Mouse (Mus musculus) cerebellum, adult 2 months (tissue): ENCODE results near the gene Hoxa1. TPM values are rescaled to one million over a fixed set of nuclear protein-coding genes. Genes with fewer than 3 reads are reported as not detected.

Experiments
- DNase-seq, 2 experiments: peaks; one replicate each; pipeline ENCODE4 v3.0.0; 2021
- H3K27ac ChIP-seq: fragments of 200-500 bp; 2 replicates; pipeline ENCODE4 v1.5.1; 2012; ENCODE audit warnings: low read length, control low read depth, inconsistent platforms; ENCODE audit not compliant: insufficient read depth
- H3K27me3 ChIP-seq: fragments of 200-500 bp; 2 replicates; pipeline ENCODE4 v1.6.1; 2012; ENCODE audit warnings: inconsistent platforms, mild to moderate bottlenecking, low read length, moderate library complexity; ENCODE audit not compliant: control insufficient read depth, insufficient read depth
- H3K4me1 ChIP-seq: fragments of 200-500 bp; 2 replicates; pipeline ENCODE4 v1.6.1; 2011; ENCODE audit warnings: low read length; ENCODE audit not compliant: control insufficient read depth, insufficient read depth
- H3K4me3 ChIP-seq: fragments of 200-500 bp; replicated peaks from 2 replicates; pipeline ENCODE3; 2011; ENCODE audit warnings: mild to moderate bottlenecking, low read depth, low read length, control low read depth; ENCODE audit not compliant: insufficient read depth
- CTCF ChIP-seq: fragments of 200-500 bp; IDR thresholded peaks from 2 replicates; pipeline ENCODE4 v1.5.1; 2011; ENCODE audit warnings: low read depth, mild to moderate bottlenecking, control low read depth, low read length, moderate library complexity, borderline replicate concordance; ENCODE audit not compliant: insufficient read depth
- POLR2A ChIP-seq: fragments of 200-500 bp; IDR thresholded peaks from 2 replicates; pipeline ENCODE4 v1.6.1; 2011; ENCODE audit warnings: low read length, control low read depth, borderline replicate concordance; ENCODE audit not compliant: insufficient read depth
- WGBS: fragments of 180-500 bp; shearing (Covaris S2); methylation state at CpG from one replicate; pipeline ENCODE4 v1.1.7; 2018; 5-methylcytosine and 5-hydroxymethylcytosine counted together
- polyA plus RNA-seq: library from polyadenylated mRNA; depleted of rRNA; stranded (reverse); fragments of >200 nt; gene quantifications from 2 replicates; pipeline ENCODE4 v1.2.3, GENCODE M21; 2012

Gene Hoxa1
- polyA plus RNA-seq, 1 experiment = 0.80 TPM

DNA sequence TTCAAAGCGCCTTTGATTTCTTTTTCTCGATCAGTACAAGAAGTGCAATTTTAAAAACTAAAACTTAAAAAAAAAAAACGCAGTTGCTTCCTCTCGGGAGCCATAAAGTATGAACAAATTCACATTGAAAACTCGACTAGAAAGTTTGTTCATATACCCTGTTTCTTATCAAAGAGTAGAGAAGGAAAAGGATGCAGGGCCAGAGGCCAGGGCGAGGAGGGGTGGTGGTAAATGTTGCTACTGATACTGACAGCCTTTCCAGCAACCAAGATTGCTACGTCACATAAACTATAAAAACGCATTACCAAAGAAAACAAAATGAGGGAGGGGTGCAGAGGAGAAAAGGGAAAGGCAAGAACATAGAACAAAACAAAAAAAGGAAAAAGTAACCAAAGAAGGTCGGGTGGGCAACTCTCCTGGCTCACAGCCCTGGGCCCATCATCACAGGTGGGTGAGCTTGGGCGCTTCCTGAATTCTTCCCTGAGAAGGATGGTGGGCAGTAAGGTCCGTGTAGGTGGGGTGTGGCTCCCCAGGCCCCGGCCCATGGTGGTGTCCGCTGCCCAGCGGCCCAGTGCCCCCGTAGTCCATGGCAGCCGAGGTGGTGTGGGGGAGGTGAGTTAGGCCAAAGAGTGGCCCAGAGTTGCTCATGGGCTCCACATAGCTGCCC is 11.5 kb upstream of the Hoxa1 start:
- Histone ChIP-seq H3K27ac (no peak overlapping the region), H3K4me3 (no peak overlapping the region), H3K4me1 (no peaks in the 10 kb centered on the region), H3K27me3 (peaks cover 12% of the 10 kb centered on the region; the same call in 1 of the 2 replicates)
- DNase-seq = no peak
- no peak for TF ChIP-seq CTCF
- no peak for TF ChIP-seq POLR2A
- 9% methylated on average over 16 of the region's 16 CpGs for WGBS

DNA sequence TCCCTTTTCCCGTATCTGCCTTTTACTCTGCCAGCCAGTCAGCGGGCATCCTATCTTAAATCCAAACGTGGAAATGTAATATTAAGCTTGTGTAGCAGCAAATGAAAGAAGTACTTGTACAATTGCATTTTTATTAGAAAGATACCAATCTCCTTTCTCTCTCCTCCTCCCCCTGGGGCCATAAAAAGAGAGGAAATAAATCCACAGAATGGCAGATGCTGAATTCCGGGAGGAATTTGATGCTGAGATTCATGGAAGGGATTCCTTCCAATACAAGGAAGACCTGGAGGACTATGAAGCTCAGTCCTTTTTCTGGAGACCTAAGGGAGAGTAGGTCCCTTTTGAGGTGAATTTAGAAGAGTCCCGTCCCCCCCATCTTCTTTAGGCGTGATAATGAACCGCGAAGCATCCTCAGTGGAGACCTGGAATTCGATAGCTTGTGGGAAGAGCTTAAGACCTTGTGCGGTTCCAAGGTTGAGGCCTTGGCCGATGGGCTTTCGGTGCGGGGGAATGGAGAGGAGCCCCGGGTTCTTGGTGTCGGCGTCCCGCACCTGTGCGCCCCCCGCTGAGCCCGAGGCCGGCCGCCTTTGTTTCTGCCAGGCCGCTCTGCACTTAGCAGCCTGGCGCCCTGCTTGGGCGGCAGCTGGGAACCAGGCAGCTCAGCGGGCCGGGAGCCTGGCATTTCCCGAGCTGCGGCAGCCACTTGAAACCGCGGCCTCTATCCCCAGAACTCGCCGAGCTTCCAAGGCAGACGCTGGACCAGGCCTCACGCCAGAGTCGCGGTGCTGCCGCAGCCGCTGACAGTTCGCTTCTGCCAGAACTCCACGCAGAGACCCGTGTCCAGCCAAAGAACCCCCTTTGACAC is 10.3 kb upstream of the Hoxa1 start:
- no peak for DNase-seq
- 3% methylated on average over 42 of the region's 42 CpGs for WGBS
- Histone ChIP-seq H3K27ac (no peak overlapping the region), H3K4me1 (no peaks in the 10 kb centered on the region), H3K4me3 (no peak overlapping the region), H3K27me3 (peaks cover 19% of the 10 kb centered on the region; the same call in 1 of the 2 replicates)
- no peak for TF ChIP-seq CTCF
- no peak for TF ChIP-seq POLR2A

DNA sequence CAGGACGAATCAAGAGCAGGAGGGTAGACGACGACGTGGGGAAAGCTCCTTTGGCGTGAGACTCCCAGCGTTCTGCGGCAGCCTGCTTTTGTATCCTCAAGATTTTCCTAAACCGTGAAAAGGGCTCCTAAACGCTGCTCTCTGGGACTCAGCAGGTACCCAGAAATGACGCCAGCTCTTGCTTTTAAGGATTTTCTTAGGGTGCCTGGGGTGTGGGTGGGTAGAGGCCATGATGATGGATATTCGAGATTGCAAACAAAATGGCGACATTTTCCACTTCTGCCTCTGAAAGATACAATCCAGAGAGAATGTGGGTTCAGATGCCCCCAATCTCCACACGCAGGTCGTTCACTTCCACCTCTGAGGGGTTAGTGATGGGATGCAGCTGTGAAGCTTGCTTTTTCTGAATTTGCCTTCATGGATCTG is 9.6 kb upstream of the Hoxa1 start:
- H3K27me3 ChIP-seq = peaks cover 23% of the 10 kb centered on the region; the same call in 1 of the 2 replicates
- H3K4me3 ChIP-seq = no peak overlapping the region
- no peaks in the 10 kb centered on the region for H3K4me1 ChIP-seq
- DNase-seq = no peak
- no peak overlapping the region for H3K27ac ChIP-seq
- WGBS = 3% methylated on average over 14 of the region's 14 CpGs
- no peak for TF ChIP-seq POLR2A
- TF ChIP-seq CTCF = no peak

- Histone ChIP-seq H3K4me1 (no peaks in the 10 kb centered on the region), H3K4me3 (no peak overlapping the region), H3K27ac (no peak overlapping the region), H3K27me3 (peaks cover 21% of the 10 kb centered on the region; the same call in 1 of the 2 replicates)
- TF ChIP-seq POLR2A (no peak), CTCF (no peak)
- WGBS = 21% methylated on average over 1 of the region's 1 CpGs
- no peak for DNase-seq
Observed at GRCm38 (mm10) chr6:52167176-52167575, 9.1 kb upstream of the Hoxa1 start.

DNA sequence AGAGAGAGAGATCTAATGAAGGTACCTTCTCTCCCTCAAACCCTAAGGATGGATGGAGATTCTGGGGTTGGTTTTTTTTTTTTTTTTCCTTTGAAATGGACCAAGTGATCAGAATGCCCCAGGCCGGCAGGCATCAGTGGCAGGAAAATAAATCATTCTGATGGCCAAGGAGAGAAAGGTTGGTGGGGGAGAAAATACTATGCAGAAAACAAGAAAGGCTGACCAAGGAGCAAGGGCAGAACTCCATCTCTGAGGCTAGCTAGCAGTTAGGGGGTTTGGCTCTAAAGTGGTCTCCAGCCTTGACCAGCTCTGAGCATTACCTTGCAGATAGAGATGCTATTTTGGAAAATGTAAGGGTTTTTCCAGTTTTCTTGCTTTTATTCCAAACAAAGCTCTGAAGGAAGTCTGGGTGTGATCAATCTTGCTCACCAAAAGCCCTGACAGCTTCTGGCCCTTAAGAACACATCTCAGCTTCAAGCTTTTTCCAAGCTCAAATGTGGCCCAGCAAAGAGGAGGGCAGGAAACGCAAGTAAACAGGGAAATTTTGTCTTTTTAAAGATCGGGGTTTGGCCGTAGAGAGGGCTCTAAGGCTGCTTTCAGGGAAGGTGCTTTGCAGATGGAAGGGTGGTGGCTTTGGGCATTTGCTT is 8.4 kb upstream of the Hoxa1 start:
- no peak for TF ChIP-seq CTCF
- no peak for TF ChIP-seq POLR2A
- no peak overlapping the region for H3K27ac ChIP-seq
- 7% methylated on average over 4 of the region's 4 CpGs for WGBS
- DNase-seq = no peak
- H3K4me3 ChIP-seq = no peak overlapping the region
- no peaks in the 10 kb centered on the region for H3K4me1 ChIP-seq
- peaks cover 18% of the 10 kb centered on the region; the same call in 1 of the 2 replicates for H3K27me3 ChIP-seq

GRCm38 (mm10) chr6:52165441-52166370 is 7.6 kb upstream of the Hoxa1 start:
- no peak for TF ChIP-seq POLR2A
- TF ChIP-seq CTCF = no peak
- WGBS = 2% methylated on average over 28 of the region's 28 CpGs
- DNase-seq = no peak
- peaks cover 16% of the 10 kb centered on the region; the same call in 1 of the 2 replicates for H3K27me3 ChIP-seq
- no peak overlapping the region for H3K4me3 ChIP-seq
- H3K27ac ChIP-seq = no peak overlapping the region
- H3K4me1 ChIP-seq = no peaks in the 10 kb centered on the region
